Comparison of ENCODE assay signal across 11 mouse cellular contexts in the genomic region with DNA sequence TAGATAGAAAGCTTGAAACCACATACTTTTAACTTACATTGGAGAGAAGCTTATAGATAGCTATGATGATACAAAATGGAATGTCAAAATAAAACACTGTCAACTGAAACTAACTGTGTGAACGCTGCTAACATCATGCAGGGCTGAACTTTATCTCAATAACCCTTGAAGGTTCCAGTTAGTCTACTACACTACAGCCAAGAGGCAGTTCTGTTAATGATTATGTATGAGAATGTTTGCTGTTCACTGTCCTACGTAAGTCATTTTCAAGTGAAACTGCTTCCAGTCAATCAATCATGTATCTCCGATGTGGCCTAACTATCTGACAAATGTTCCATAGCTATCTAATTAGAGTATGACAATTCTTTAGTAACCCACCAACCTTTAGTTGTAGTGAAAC.
"Had no signal": no experiment of that assay in that cellular context is flagged by ENCODE, and none has a peak within 500 bp of the region (broad histone marks: within the 10 kb centered on the region; RNA-seq: fewer than 3 reads in every experiment).

No protein-coding gene starts in this region.

- H3K4me2 ChIP-seq: hindbrain, embryonic 15.5 days; limb, embryonic 12.5 days; liver, embryonic 13.5 days; midbrain, embryonic 13.5 days; neural tube, embryonic 15.5 days had no signal

- H3K27ac ChIP-seq: hindbrain, embryonic 15.5 days; limb, embryonic 12.5 days; liver, embryonic 13.5 days; midbrain, embryonic 13.5 days; neural tube, embryonic 15.5 days had no signal

- H3K9ac ChIP-seq: hindbrain, embryonic 15.5 days; limb, embryonic 12.5 days; liver, embryonic 13.5 days; midbrain, embryonic 13.5 days; neural tube, embryonic 15.5 days had no signal

- ATAC-seq: midbrain, embryonic 13.5 days had no signal

- H3K9me3 ChIP-seq: hindbrain, embryonic 15.5 days; limb, embryonic 12.5 days; liver, embryonic 13.5 days; midbrain, embryonic 13.5 days; neural tube, embryonic 15.5 days had no signal

- H3K4me1 ChIP-seq: limb, embryonic 12.5 days; liver, embryonic 13.5 days; neural tube, embryonic 15.5 days had no signal

- H3K27me3 ChIP-seq: hindbrain, embryonic 15.5 days; limb, embryonic 12.5 days; liver, embryonic 13.5 days; midbrain, embryonic 13.5 days; neural tube, embryonic 15.5 days had no signal

- DNase-seq: liver, embryonic 13.5 days; lung, adult 2 months; lung, postnatal 14 days; right cerebral cortex, adult 18-20 months; right cerebral cortex, postnatal 25 days; thymus, postnatal 4 days had no signal

- H3K4me3 ChIP-seq: hindbrain, embryonic 15.5 days; limb, embryonic 12.5 days; liver, embryonic 13.5 days; midbrain, embryonic 13.5 days; myocyte; neural tube, embryonic 15.5 days had no signal
